Mouse (Mus musculus) CD4-positive, CD25-positive, alpha-beta regulatory T cell, adult 2 months (primary cell): ENCODE measurements around the gene Lep.

ENCODE experiments used
- DNase-seq: peaks from one replicate; pipeline ENCODE4 v3.0.0-alpha.2; 2012; ENCODE audit warnings: low read depth, low spot score

Gene Lep

DNA sequence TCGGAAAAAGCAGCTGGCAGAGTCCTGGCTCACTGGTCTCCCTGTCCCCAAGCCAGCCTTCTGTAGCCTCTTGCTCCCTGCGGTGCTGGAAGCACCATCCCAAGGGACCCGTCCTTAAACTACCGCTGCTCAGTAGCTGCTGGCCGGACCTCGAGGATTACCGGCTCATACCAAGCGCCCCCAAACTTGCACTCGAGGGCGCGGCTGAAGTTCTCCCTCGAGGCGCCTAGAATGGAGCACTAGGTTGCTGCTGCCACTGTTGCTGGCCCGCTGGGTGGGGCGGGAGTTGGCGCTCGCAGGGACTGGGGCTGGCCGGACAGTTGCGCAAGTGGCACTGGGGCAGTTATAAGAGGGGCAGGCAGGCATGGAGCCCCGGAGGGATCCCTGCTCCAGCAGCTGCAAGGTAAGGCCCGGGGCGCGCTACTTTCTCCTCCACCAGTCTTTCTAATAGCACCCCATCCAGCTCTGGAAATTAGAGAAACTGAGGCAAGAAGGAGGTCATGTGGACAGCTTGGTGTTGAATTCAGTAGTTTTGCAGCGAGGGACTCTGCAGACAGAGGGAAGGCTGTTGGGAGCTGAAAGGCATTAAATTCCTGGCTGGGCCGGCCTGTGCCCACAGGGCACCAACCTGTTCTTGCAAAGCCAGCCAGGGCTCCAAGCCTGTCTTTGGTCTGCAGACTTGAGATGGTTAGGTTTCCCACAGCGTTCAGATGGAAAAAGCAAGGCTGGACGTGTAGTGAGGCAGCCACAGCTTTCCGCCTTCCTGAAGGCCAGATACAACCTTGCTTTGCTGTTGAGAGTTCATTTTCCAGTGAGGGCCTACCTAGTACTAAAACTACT lies at the start of gene Lep:
Lep (plus strand) TSS at position 375 of the 840 bp plus-strand sequence.
- DNase-seq, result no peak

DNA sequence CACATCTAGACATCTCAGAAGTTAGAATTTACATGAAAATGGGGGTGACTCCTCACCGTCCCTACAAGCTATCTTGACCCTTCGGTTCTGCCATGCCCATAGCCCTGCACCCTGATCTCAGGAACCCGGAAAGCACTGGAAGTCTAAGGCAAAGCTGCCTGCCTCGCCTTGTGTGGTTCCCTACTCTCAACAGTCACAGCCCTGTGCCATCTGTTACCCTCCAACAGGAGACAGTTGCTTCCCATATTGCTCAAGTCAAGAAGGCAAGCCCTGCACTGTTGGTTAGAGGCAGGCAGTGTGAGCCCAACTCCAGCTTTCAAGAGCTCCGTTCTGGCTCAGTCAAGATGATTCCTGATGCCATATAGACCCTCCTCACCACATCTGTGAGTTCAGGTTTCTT lies 48.4 kb upstream of the Lep start:
- DNase-seq, result no peak

DNA sequence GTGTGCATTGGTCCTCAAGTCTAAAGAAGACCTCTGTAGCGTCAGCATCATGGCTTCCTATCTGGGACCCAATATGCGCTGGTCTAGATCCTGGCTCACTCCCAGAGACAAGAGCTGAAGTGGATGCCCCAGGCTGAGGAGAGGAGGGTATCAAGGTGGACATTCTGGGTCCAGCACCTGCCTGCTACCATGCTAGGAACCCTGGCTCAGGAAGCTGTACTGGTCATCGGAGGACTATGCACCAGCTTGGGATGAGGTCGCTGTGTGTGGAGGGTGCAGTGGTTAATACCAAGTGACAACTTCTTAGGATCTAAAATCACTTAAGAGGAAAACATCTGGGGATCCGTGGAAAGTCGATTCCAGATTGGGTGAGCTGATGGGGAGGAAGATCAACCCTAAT lies 46.8 kb upstream of the Lep start:
- DNase-seq, result no peak

DNA sequence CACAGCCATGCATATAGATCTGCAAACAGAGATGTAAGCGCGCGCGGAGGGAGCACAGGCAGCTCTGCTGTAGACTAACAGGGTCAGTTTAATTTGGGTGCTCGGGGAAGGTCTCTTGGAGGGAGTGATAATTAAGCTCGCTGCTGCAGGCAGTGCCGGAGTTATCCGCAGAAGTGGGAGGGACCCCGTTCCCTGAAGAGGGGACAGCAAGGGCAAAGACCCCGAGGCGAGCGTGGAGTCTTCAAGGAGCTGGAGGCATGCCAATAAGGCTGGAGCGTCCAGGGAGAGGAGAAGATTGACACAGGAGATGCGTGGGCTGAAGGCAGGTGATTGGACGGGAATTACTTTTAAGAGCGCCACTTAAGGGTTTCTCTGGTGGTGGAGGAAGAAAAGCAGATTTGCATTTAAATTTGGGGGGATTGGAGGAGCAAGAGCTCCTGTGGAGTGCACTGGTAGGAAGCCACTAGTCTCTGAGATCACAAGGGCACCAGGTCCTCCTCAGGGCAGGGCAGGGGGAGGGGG lies 43.1 kb upstream of the Lep start:
- DNase-seq, result no peak

DNA sequence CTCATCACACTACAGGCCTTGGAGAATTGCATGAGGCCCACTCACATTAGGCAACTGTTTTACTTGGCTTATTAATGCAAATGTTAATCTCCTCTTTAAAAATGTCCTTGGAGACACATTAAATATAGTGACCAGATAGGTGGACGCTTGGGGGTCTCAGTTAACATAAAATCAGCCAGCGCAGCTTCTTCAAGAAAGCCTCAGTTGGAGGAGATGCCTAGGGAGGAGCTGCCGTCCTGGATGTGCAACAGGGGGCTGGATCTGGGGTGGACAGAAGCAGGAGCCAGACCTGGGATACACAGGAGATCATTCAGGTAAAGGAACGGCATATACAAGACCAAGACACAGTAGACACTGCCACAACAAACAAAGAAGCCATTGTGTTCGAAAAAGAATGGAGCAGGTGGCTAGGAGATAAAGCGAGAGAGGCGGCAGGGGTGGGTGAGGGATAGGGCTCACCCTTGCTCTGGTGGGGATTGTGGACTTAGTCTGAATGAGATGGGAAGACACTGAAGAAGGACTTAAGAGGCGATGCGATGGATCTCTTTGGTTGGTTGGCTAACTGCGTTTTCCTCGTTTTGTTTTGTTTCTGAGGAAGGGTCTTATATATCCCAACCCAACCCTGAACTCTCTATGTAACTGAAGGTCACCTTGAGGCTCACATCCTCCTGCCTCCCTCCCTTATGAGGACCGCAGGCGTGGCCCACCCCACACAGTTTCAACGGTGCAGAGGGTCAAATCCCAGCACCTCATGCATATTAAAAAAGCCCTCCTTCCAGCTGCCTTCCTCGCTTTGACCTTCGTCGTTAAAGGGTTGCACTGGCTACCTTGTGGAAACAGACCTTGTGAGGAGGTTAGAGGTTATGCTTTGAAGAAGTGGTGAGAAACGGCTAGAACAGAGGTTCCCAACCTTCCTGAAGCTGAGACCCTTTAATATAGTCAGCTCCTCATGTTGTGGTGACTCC lies 40.0 kb upstream of the Lep start:
- DNase-seq, result no peak

DNA sequence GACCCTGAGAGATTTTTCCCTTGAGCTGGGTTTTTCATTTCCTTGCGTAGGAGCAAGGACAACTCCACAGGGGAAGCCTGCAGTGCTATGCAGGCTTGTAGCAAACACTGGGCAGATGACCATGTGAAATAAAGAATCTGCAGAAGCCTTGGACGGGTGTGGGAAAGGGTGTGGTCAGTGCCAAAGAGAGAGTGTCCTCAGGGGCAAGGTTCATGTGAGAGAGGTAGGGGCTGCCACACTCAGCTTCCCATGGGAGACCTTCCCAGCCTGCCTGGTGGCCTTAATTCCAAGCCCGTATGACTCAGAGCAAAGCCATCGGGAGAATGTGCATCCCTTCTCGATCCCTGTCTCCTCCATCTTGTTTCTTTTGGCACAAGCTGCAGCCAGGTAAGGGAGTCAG lies 39.1 kb upstream of the Lep start:
- DNase-seq, result no peak

DNA sequence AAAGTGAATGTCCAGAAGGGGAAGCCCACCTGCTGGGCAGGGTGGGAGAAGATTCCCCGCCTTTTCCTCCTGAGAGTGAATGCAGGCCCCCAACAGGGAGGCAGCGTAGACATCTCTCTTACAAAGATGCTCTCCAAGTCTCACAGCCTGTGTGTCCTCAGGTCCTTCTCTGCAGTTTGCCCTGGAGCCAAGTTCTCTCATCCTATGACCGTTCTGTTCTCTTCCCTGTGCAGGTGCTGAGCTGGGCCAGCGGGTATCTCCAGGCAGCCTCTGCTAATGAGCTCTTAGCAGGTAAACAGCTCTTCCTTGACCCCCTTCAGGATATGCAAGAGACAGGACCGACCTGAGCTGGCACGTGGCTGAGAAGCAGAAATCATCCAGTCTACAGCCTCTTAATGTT lies 38.5 kb upstream of the Lep start:
- no peak for DNase-seq

DNA sequence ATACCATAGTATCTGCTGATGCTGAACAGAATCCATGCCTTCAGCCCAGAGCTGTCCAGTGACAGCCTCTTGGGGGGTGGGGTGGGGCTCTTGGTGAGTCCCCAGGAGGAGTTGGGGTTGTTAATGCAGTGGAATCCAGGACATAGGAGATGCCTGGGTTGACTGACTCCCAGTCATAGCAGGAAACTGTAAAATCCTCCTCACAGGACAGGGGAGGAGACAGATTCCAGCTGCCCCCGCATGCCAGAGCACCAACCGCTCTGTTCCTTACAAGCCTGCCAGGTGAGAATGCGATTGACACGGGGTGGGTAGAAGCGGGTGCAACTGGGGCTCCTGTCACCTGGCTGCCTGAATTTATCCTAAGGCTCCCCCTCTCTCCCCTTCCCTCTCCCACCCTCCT lies 37.9 kb upstream of the Lep start:
- DNase-seq, result no peak

DNA sequence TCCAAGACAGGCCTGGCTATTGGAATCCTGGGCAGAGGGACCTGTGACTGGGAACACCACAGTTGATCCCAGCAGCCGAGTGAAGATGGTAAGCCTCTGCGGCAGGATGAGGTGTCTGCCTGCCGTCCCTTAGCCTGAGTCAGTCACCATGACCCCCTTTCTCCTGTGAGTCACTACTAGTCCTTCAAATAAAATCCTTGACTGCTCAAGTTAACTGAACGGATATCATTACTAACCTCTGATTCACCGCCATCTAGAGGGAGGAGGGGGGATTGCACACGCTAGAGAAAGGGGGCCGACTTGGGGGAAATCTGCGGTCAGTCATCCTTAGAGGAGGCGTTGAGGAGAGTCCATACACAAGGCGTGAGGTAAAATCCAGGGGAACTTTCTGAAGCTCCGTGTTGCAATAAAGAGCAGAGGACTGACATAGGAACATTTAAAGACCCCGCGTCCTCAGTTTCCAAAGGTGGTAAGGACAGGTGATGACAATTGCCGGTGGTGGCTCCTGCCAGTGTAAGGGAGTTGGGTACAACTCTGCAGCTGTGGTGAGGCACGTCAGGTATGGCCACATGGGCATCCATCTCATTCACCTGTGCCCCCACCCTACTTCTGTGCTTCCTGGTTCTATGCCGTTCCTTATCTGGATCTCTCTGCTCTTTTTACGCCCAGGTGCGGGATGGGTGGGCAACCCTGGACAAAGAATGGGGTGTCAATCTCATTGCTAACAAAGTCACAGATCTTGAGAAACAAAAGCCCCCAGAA lies 36.6 kb upstream of the Lep start:
- DNase-seq, result peak; percentile 55

DNA sequence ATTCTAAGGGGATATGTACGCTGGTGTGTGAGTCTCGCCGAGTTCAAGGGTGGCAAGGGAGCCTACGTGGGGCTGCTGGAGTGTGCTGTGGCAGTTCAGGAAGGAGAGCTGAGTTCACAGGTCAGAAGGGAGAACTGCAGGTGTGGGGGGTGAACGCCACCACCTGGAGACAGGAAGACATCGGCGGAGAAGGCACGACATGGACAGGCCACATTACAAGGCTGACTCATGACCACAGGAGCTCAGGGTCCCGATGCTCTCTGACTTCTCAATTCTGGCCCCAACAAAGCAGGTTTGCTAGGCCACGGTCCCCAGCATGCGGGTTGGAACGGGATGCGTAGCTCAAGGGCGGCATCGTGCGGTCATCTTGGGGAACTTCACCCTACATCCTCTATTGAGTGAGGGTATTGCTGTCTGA lies 36.0 kb upstream of the Lep start:
- peak; percentile 80 for DNase-seq

DNA sequence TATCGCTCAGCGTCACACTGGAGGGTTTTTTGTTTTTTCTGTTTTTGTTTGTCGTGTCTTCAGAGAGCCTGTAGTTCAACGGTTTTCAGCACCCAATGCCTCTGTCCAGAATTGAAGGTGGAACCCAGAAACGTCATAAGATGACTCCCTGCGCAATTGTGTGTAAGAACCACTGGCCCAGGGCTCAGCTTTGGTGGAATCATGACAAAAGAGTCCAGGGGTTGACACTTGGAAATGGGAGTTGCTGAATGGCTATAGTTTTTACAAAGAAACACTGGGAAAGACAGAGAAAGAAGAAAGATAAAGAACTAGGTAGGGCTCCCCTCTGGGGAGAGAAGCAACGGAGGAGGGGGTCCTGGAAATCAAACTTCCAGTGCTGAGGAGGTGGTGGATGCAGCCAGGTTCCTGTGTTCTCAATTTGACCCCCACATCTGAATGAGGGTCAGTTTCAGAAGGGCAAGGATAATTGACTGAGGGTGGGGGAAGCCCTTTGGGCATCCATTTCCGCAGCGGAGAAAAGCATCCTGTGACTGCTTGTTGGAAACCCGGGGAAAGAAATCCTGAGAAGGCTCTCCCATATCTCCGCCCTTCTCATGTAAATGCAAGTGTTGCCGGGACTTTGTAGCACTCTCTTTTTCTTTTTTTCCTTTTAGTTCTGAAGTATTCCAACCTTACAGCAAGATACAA lies 34.1 kb upstream of the Lep start:
- no peak for DNase-seq

DNA sequence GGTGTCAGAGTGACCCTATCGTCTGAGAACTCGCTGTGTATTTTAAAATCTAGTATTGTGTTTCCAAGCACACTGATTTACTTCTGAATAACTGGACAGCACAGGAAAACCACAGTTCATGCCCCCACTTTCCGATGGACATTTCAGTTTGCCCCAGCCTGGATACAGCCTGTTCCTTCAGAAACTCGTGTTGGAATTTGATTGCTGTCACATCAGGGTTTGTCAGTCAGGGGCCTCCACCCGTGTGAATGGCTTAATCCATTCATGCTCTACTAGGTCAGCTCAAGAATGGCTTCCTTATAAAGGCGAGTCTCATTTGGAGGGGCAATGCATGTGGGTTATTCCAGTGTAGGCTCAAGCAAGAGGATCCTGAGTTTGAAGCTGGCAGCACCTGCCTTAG lies 33.3 kb upstream of the Lep start:
- no peak for DNase-seq

DNA sequence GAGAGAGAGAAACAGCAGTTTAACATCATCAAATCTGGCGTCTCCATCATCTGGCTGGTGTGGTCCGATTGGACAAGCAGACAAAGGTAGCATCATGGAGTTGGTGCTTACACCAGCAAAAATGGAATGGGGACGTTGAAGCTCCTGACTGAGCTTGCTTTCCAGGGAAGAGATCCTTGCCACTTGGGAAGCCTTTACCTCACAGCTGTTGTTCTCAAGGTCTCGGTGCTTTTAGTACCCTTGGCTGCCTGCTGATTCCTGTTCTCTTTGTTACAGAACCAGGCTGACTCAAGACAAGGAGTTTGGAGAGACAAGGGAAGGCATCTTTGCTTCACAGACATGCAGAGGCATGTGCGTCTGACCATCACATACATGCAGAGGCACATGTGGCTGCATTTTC lies 31.9 kb upstream of the Lep start:
- DNase-seq, result no peak

DNA sequence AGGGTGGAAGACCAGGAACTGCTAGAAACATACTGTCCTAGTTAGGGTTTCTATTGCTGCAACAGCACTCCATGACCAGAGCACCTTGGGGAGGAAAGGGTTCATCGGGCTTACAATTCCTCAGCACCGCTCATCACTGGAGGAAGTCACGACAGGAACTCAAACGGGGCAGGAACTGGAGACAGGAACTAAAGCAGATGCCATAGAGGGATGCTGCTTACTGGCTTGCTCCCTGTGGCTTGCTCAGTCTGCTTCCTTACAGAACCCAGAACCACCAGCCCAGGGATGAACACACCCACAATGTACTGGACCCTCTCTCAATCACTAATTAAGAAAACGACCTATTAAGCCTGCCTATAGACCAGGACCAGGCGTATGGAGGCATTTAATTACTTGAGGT lies 30.5 kb upstream of the Lep start:
- DNase-seq, result no peak

DNA sequence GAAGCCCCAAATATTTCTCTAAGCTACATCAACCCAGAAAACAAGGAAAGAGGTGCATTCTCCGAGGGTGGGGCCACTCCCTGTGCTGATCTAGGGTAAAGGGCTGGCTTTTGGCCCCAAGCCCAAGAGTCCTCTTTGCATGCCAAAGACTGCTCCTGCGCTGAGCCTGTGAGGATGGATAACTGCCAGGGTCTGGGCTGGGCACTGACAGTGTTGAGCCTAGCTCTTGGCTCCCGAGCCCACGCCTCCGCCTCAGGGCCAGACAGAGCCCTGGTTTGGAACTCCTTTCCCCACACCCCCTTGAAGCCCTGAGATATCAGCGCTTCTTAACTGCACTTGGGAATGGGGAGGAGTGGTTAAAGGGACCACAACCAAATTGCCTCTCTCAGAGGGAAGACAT lies 28.8 kb upstream of the Lep start:
- no peak for DNase-seq

DNA sequence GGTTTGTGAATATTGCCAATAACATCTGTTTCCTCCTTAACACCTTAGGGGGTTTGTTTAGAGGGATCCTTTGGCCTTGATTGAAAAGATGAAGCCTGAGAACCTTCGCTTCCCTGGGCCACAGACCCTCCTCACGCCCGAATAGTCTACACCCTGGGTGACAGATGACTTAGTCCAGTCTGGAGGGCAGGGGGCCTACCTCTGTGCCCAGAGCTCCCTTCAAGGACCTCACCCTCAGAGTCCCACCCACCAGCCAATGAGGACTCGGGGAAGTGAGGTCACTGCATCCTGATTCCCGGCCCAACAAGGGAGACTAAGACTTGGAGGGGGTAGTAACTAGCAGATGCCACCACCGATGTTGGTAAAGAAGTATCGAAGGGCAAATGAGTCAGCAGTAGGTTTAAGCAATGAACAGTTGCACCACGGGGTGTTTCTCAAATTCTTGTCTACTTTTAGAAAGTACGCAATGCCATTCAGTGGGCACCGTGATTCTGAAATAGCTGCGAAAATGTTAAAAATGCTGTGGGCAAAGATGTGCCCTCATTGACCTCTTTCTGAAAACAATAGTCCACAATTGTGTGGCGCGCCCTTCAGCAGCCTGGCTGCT lies 28.2 kb upstream of the Lep start:
- no peak for DNase-seq

DNA sequence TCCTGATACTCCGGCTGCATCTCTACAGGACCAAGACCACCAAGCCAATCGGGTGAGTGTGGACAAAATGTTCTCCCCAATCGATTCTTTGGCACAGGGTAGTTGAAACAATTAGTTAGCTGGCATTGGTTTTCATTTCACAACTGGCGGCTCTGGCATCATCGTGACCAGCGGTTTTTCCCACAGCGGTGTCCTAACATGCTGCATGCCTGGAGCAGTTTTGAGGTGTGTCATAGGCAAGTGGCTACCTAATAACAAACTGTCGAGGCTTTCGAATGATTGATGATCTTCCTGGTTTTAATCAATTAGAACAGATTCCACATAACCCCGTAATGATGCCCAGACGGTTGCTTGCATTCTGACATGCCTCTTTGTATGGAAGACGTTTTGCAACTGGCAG lies 27.6 kb upstream of the Lep start:
- DNase-seq, result no peak

DNA sequence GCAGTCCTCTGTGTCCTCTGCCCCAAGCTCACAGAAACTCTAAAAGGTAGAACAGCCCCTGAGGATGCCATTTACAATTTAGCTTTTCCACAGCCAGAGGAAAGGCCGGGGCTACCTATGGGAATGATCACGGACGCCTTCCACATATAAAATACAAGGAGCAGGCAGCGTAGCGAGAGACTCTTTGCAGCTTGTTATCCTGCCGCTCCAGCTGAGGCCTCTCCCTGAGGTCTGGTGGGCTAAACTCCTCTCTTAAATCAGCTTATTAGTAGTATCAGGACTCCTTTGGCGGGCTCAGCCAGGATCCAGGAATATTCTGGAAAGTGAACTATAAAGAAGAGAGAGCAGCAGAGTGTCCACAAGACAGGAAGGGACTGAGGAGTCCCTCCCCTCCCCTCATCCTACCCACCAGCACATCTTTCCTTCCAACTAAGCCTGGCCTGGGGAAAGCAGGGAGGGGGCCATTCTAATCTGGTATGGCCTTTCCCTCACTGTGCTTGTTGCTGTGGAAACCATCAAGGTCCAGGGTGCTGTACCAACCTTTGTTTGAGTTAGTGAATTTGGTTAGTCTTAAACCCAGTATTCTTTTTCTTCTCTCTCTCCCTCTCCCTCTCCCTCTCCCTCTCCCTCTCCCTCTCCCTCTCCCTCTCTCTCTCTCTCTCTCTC lies 25.9 kb upstream of the Lep start:
- no peak for DNase-seq

DNA sequence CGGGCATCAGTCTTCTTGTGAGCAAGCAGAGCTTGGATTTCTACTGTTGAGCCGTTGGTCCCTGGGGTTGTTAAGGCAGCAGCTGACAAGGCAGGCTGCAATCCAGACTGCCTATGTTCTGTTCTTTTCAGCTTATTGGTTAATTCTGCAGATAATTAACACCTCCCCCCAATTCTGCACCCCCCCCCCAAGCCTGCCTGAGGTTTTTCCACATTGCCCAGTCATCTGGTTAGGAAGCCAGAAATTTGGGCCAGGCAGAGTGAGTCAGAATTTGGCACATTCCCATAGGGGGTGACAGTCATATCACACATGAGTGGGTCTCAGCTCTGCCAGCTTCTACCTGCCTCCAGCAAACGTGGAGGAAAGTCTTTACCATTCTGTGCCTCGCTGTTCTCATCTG lies 23.3 kb upstream of the Lep start:
- no peak for DNase-seq

DNA sequence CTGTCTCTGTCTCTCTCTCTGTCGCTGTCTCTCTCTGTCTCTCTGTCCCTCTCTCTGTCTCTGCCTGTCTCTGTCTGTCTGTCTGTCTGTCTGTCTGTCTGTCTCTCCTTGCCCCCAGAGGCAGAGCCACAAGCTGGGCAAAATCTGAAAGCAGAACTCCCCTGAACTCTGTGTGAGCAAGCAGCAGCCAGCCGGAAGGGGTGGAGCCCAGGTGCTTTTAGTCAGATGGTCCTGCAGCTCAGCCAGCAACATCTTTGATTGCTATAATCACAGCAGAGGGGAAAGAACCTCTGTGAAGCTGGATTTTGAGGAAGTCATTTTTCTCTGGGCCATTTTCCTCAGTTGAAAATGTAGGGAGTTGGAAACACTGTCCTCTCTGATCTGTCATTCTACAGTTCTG lies 19.8 kb upstream of the Lep start:
- DNase-seq, result no peak
